Mouse (Mus musculus): ENCODE results near the gene Trex1. TPM values are rescaled to one million over a fixed set of nuclear protein-coding genes. Genes with fewer than 3 reads are reported as not detected.

Trex1 gene
- polyA plus RNA-seq, 1 experiment from 2014 or later, result 11.5 TPM

Other genes starting within 250 kb of the Trex1 start
- 13.8 and 14.4 TPM in 2 replicates for gene Celsr3, start 233.4 kb downstream of the Trex1 start, polyA plus RNA-seq (2016; fragmentation: Nextera tagmentation; extraction: Ambion mirVana)
- 10.2 and 10.5 TPM in 2 replicates for gene Slc26a6, start 206.5 kb downstream of the Trex1 start, polyA plus RNA-seq (2016; fragmentation: Nextera tagmentation; extraction: Ambion mirVana)
- not detected in 2 replicates for gene Tmem89, start 145.1 kb downstream of the Trex1 start, polyA plus RNA-seq (2016; fragmentation: Nextera tagmentation; extraction: Ambion mirVana)
- gene Uqcrc1, start 123.1 kb downstream of the Trex1 start, polyA plus RNA-seq (2016; fragmentation: Nextera tagmentation; extraction: Ambion mirVana), result 357 and 375 TPM in 2 replicates
- gene Col7a1, start 106.1 kb downstream of the Trex1 start, polyA plus RNA-seq (2016; fragmentation: Nextera tagmentation; extraction: Ambion mirVana), result 1.1 and 3.6 TPM in 2 replicates
- not detected in 2 replicates for gene Ucn2, start 73.7 kb downstream of the Trex1 start, polyA plus RNA-seq (2016; fragmentation: Nextera tagmentation; extraction: Ambion mirVana)
- gene Pfkfb4, start 68.0 kb downstream of the Trex1 start, polyA plus RNA-seq (2016; fragmentation: Nextera tagmentation; extraction: Ambion mirVana), result 18.5 and 20.2 TPM in 2 replicates
- 38.3 and 42.4 TPM in 2 replicates for gene Shisa5, start 21.2 kb downstream of the Trex1 start, polyA plus RNA-seq (2016; fragmentation: Nextera tagmentation; extraction: Ambion mirVana)
- 31.3 and 32.0 TPM in 2 replicates for gene Atrip, start 14.4 kb upstream of the Trex1 start, polyA plus RNA-seq (2016; fragmentation: Nextera tagmentation; extraction: Ambion mirVana)
- gene Ccdc51, start 22.8 kb upstream of the Trex1 start, polyA plus RNA-seq (2016; fragmentation: Nextera tagmentation; extraction: Ambion mirVana), result 12.9 and 15.7 TPM in 2 replicates
- 729 and 743 TPM in 2 replicates for gene Tma7, start 22.9 kb upstream of the Trex1 start, polyA plus RNA-seq (2016; fragmentation: Nextera tagmentation; extraction: Ambion mirVana)
- 43.7 and 49.7 TPM in 2 replicates for gene Plxnb1, start 35.7 kb upstream of the Trex1 start, polyA plus RNA-seq (2016; fragmentation: Nextera tagmentation; extraction: Ambion mirVana)
- gene Fbxw21, start 102.3 kb upstream of the Trex1 start, polyA plus RNA-seq (2016; fragmentation: Nextera tagmentation; extraction: Ambion mirVana), result not detected in 2 replicates
- gene Fbxw13, start 136.2 kb upstream of the Trex1 start, polyA plus RNA-seq (2016; fragmentation: Nextera tagmentation; extraction: Ambion mirVana), result not detected in 2 replicates
- not detected in 2 replicates for gene Fbxw20, start 175.0 kb upstream of the Trex1 start, polyA plus RNA-seq (2016; fragmentation: Nextera tagmentation; extraction: Ambion mirVana)
- not detected in 2 replicates for gene Fbxw14, start 227.9 kb upstream of the Trex1 start, polyA plus RNA-seq (2016; fragmentation: Nextera tagmentation; extraction: Ambion mirVana)

Data from midbrain, embryonic 12.5 days (tissue).